Mouse (Mus musculus) kidney, embryonic 15.5 days (tissue): ENCODE data around the gene Mttp. TPM values are rescaled to one million over a fixed set of nuclear protein-coding genes. Genes with fewer than 3 reads are reported as not detected.
"Not testable (repeated sequence)": the region's sequence is repeated elsewhere in the genome, so short reads cannot be mapped to it uniquely, and the experiment has no call there.

Experiments used
- ATAC-seq: fragments of 200-750 bp; cut with Nextera tagmentation; replicated peaks from 2 replicates; pipeline ENCODE4 v1.8.0; 2017; ENCODE audit warnings: moderate TSS enrichment; ENCODE audit not compliant: low FRiP score
- H3K27ac ChIP-seq: fragments of 300-500 bp; sonication (generic); 2 replicates; pipeline ENCODE4 v1.5.1; 2015; ENCODE audit warnings: mild to moderate bottlenecking, inconsistent platforms
- H3K27me3 ChIP-seq: fragments of 300-500 bp; sonication (generic); 2 replicates; pipeline ENCODE4 v1.6.1; 2015; ENCODE audit warnings: inconsistent platforms
- H3K36me3 ChIP-seq: fragments of 300-500 bp; sonication (generic); 2 replicates; pipeline ENCODE4 v1.6.1; 2015; ENCODE audit warnings: inconsistent platforms
- H3K4me1 ChIP-seq: fragments of 300-500 bp; sonication (generic); 2 replicates; pipeline ENCODE4 v1.6.1; 2015; ENCODE audit warnings: inconsistent platforms
- H3K4me2 ChIP-seq: fragments of 300-500 bp; sonication (generic); 2 replicates; pipeline ENCODE4 v1.6.1; 2015; ENCODE audit warnings: moderate library complexity, mild to moderate bottlenecking, inconsistent platforms
- H3K4me3 ChIP-seq: fragments of 300-500 bp; sonication (generic); replicated peaks from 2 replicates; pipeline ENCODE4 v1.5.1; 2015; ENCODE audit warnings: mild to moderate bottlenecking, inconsistent platforms
- H3K9ac ChIP-seq: fragments of 300-500 bp; sonication (generic); 2 replicates; pipeline ENCODE4 v1.6.1; 2015; ENCODE audit warnings: mild to moderate bottlenecking, inconsistent platforms
- H3K9me3 ChIP-seq: fragments of 300-500 bp; sonication (generic); replicated peaks from 2 replicates; pipeline ENCODE4 v1.6.1; 2016; ENCODE audit warnings: inconsistent platforms
- WGBS: fragments of 180-500 bp; shearing (Covaris S2); methylation state at CpG from one replicate; pipeline ENCODE4 v1.1.7; 2015; ENCODE audit warnings: mixed read lengths; 5-methylcytosine and 5-hydroxymethylcytosine counted together
- polyA plus RNA-seq: library from polyadenylated mRNA; unstranded; fragments of >200 nt; fragmentation: Nextera tagmentation; extraction: Ambion mirVana; gene quantifications from 2 replicates; pipeline ENCODE4 v1.2.1, GENCODE M21; 2015

The Mttp gene
- polyA plus RNA-seq, 1 experiment from 2014 or later, result 9.6 TPM

- Histone ChIP-seq H3K27me3 (no peaks in the 10 kb centered on the region), H3K4me2 (no peak overlapping the region), H3K4me1 (no peaks in the 10 kb centered on the region), H3K27ac (no peak overlapping the region), H3K4me3 (no peak overlapping the region), H3K9ac (no peak overlapping the region), H3K9me3 (no peaks in the 10 kb centered on the region), H3K36me3 (peaks cover 43% of the 10 kb centered on the region)
- ATAC-seq, result no peak
- 52% methylated on average over 10 of the region's 10 CpGs for WGBS
Measured at GRCm38 (mm10) chr3:138156651-138157050, 11.9 kb upstream of the Mttp start.

- Histone ChIP-seq H3K36me3 (peaks cover 57% of the 10 kb centered on the region), H3K27ac (no peak overlapping the region), H3K4me1 (no peaks in the 10 kb centered on the region), H3K4me2 (no peak overlapping the region), H3K9me3 (no peaks in the 10 kb centered on the region), H3K9ac (no peak overlapping the region), H3K4me3 (no peak overlapping the region), H3K27me3 (no peaks in the 10 kb centered on the region)
- whole genome bisulfite sequencing, result 92% methylated on average over 4 of the region's 4 CpGs
- ATAC-seq, result no peak
Measured at GRCm38 (mm10) chr3:138155062-138155461, 10.3 kb upstream of the Mttp start.

GRCm38 (mm10) chr3:138148811-138149210 lies 4.0 kb upstream of the Mttp start:
- H3K27me3 ChIP-seq, result no peaks in the 10 kb centered on the region
- no peak overlapping the region for H3K4me3 ChIP-seq
- H3K4me1 ChIP-seq, result no peaks in the 10 kb centered on the region
- no peak overlapping the region for H3K9ac ChIP-seq
- no peak overlapping the region for H3K27ac ChIP-seq
- ATAC-seq, result no peak
- H3K9me3 ChIP-seq, result no peaks in the 10 kb centered on the region
- H3K36me3 ChIP-seq, result peaks cover 44% of the 10 kb centered on the region
- 95% methylated on average over 2 of the region's 2 CpGs for WGBS
- no peak overlapping the region for H3K4me2 ChIP-seq

- H3K4me3 ChIP-seq, result peak overlapping the region; percentile 78
- H3K9ac ChIP-seq, result peak overlapping the region; percentile 73
- H3K4me2 ChIP-seq, result peak overlapping the region; percentile 74
- 0 out of 2 replicates have a peak, but pooled peaks have one; percentile 0 for ATAC-seq
- H3K4me1 ChIP-seq, result no peaks in the 10 kb centered on the region
- peak overlapping the region; percentile 100 for H3K27ac ChIP-seq
- 1% methylated on average over 18 of the region's 18 CpGs for WGBS
- no peaks in the 10 kb centered on the region for H3K27me3 ChIP-seq
- H3K36me3 ChIP-seq, result peaks cover 7% of the 10 kb centered on the region
- H3K9me3 ChIP-seq, result no peaks in the 10 kb centered on the region
Measured at GRCm38 (mm10) chr3:138144060-138144641, 617 bp downstream of the Mttp start.

- Histone ChIP-seq H3K27me3 (no peaks in the 10 kb centered on the region), H3K36me3 (no peaks in the 10 kb centered on the region), H3K9ac (peak within 1 kb of the TSS; percentile 73), H3K9me3 (no peaks in the 10 kb centered on the region), H3K27ac (peak within 1 kb of the TSS; percentile 100), H3K4me1 (no peaks in the 10 kb centered on the region), H3K4me3 (peak within 1 kb of the TSS; percentile 78), H3K4me2 (peak within 1 kb of the TSS; percentile 74)
- peak; percentile 99 for ATAC-seq
- WGBS, result under 1% methylated on average over 70 of the region's 70 CpGs
Measured at GRCm38 (mm10) chr3:138143315-138144059, 1.3 kb downstream of the Mttp start, which contains the start of gene Trmt10a. Gene Trmt10a (plus strand): TSS chr3:138143448.

- 4% methylated on average over 12 of the region's 12 CpGs for WGBS
- Histone ChIP-seq H3K36me3 (no peaks in the 10 kb centered on the region), H3K4me2 (peak overlapping the region; percentile 74), H3K4me3 (peak overlapping the region; percentile 78), H3K4me1 (no peaks in the 10 kb centered on the region), H3K27me3 (no peaks in the 10 kb centered on the region), H3K9ac (peak overlapping the region; percentile 73), H3K27ac (peak overlapping the region; percentile 100), H3K9me3 (no peaks in the 10 kb centered on the region)
- no peak for ATAC-seq
Measured at GRCm38 (mm10) chr3:138142733-138143314, 1.9 kb downstream of the Mttp start.

- WGBS, result 32% methylated on average over 4 of the region's 4 CpGs
- no peak overlapping the region for H3K9ac ChIP-seq
- H3K4me2 ChIP-seq, result peak overlapping the region; percentile 74
- H3K4me1 ChIP-seq, result no peaks in the 10 kb centered on the region
- H3K27ac ChIP-seq, result peak overlapping the region; percentile 15; the same call in 1 of the 2 replicates
- H3K36me3 ChIP-seq, result no peaks in the 10 kb centered on the region
- H3K9me3 ChIP-seq, result no peaks in the 10 kb centered on the region
- no peak for ATAC-seq
- peak overlapping the region; percentile 8; the same call in 1 of the 2 replicates for H3K4me3 ChIP-seq
- H3K27me3 ChIP-seq, result no peaks in the 10 kb centered on the region
Measured at GRCm38 (mm10) chr3:138142052-138142732, 2.6 kb downstream of the Mttp start.

- 94% methylated on average over 6 of the region's 6 CpGs for WGBS
Measured at GRCm38 (mm10) chr3:138139663-138140062, 5.1 kb downstream of the Mttp start.

GRCm38 (mm10) chr3:138138146-138138545 lies 6.6 kb downstream of the Mttp start:
- H3K36me3 ChIP-seq, H3K9ac ChIP-seq, H3K4me2 ChIP-seq, ATAC-seq, H3K4me3 ChIP-seq, H3K4me1 ChIP-seq, H3K9me3 ChIP-seq, H3K27me3 ChIP-seq, H3K27ac ChIP-seq: not testable (repeated sequence)
- WGBS, result 95% methylated on average over 13 of the region's 13 CpGs

More at GRCm38 (mm10) chr3:138139663-138140062, 5.1 kb downstream of the Mttp start:
- H3K4me1 ChIP-seq, result no peaks in the 10 kb centered on the region
- no peak overlapping the region for H3K4me2 ChIP-seq
- no peaks in the 10 kb centered on the region for H3K27me3 ChIP-seq
- no peak overlapping the region for H3K4me3 ChIP-seq
- H3K27ac ChIP-seq, result no peak overlapping the region
- no peaks in the 10 kb centered on the region for H3K36me3 ChIP-seq
- no peaks in the 10 kb centered on the region for H3K9me3 ChIP-seq
- H3K9ac ChIP-seq, result no peak overlapping the region
- ATAC-seq, result no peak

- Histone ChIP-seq H3K4me3 (no peak overlapping the region), H3K4me2 (no peak overlapping the region), H3K27ac (no peak overlapping the region), H3K4me1 (no peaks in the 10 kb centered on the region), H3K27me3 (no peaks in the 10 kb centered on the region), H3K36me3 (no peaks in the 10 kb centered on the region), H3K9ac (no peak overlapping the region), H3K9me3 (no peaks in the 10 kb centered on the region)
- WGBS, result 52% methylated on average over 1 of the region's 1 CpGs
- ATAC-seq, result no peak
Measured at GRCm38 (mm10) chr3:138134528-138134927, 10.2 kb downstream of the Mttp start.

- H3K4me2 ChIP-seq, result no peak overlapping the region
- no peak overlapping the region for H3K9ac ChIP-seq
- H3K27ac ChIP-seq, result no peak overlapping the region
- H3K36me3 ChIP-seq, result no peaks in the 10 kb centered on the region
- no peaks in the 10 kb centered on the region for H3K9me3 ChIP-seq
- H3K4me3 ChIP-seq, result no peak overlapping the region
- no peaks in the 10 kb centered on the region for H3K4me1 ChIP-seq
- ATAC-seq, result no peak
- 86% methylated on average over 11 of the region's 11 CpGs for WGBS
- H3K27me3 ChIP-seq, result no peaks in the 10 kb centered on the region
Measured at GRCm38 (mm10) chr3:138133916-138134315, 10.9 kb downstream of the Mttp start.

GRCm38 (mm10) chr3:138133463-138133862 lies 11.3 kb downstream of the Mttp start:
- Histone ChIP-seq H3K4me3 (no peak overlapping the region), H3K4me1 (no peaks in the 10 kb centered on the region), H3K9me3 (no peaks in the 10 kb centered on the region), H3K27ac (no peak overlapping the region), H3K4me2 (no peak overlapping the region), H3K36me3 (no peaks in the 10 kb centered on the region), H3K9ac (no peak overlapping the region), H3K27me3 (no peaks in the 10 kb centered on the region)
- no peak for ATAC-seq
- WGBS, result 80% methylated on average over 8 of the region's 8 CpGs
